Mouse (Mus musculus) limb, embryonic 12.5 days (tissue): ENCODE data around the gene Zfp101. TPM values are rescaled to one million over a fixed set of nuclear protein-coding genes. Genes with fewer than 3 reads are reported as not detected.
A peak's percentile ranks its signal among the peaks of the same experiment; 100 is the strongest.

Experiments
- ATAC-seq: fragments of 200-750 bp; cut with Nextera tagmentation; 2 replicates; pipeline ENCODE4 v1.8.0; 2017; ENCODE audit warnings: low read depth, moderate TSS enrichment; ENCODE audit not compliant: insufficient number of reproducible peaks, insufficient read depth, low FRiP score, low TSS enrichment
- H3K27ac ChIP-seq: fragments of 300-500 bp; sonication (generic); 2 replicates; pipeline ENCODE4 v1.5.1; 2016; ENCODE audit warnings: mild to moderate bottlenecking, moderate library complexity
- H3K27me3 ChIP-seq: fragments of 300-500 bp; sonication (generic); 2 replicates; pipeline ENCODE4 v1.6.1; 2016; ENCODE audit warnings: mild to moderate bottlenecking, moderate library complexity
- H3K36me3 ChIP-seq: fragments of 300-500 bp; sonication (generic); 2 replicates; pipeline ENCODE4 v1.6.1; 2016; ENCODE audit warnings: mild to moderate bottlenecking, moderate library complexity
- H3K4me1 ChIP-seq: fragments of 300-500 bp; sonication (generic); replicated peaks from 2 replicates; pipeline ENCODE4 v1.6.1; 2016
- H3K4me2 ChIP-seq: fragments of 300-500 bp; sonication (generic); 2 replicates; pipeline ENCODE4 v1.6.1; 2016; ENCODE audit warnings: mild to moderate bottlenecking, moderate library complexity
- H3K4me3 ChIP-seq: fragments of 300-500 bp; sonication (generic); replicated peaks from 2 replicates; pipeline ENCODE4 v1.5.1; 2016; ENCODE audit warnings: mild to moderate bottlenecking
- H3K9ac ChIP-seq: fragments of 300-500 bp; sonication (generic); replicated peaks from 2 replicates; pipeline ENCODE4 v1.6.1; 2016; ENCODE audit warnings: mild to moderate bottlenecking, moderate library complexity
- H3K9me3 ChIP-seq: fragments of 300-500 bp; sonication (generic); 2 replicates; pipeline ENCODE4 v1.6.1; 2016; ENCODE audit warnings: mild to moderate bottlenecking, moderate library complexity
- WGBS: fragments of 180-500 bp; shearing (Covaris S2); methylation state at CpG from one replicate; pipeline ENCODE4 v1.1.7; 2016; 5-methylcytosine and 5-hydroxymethylcytosine counted together
- polyA plus RNA-seq: library from polyadenylated mRNA; unstranded; fragments of >200 nt; fragmentation: Nextera tagmentation; extraction: Ambion mirVana; gene quantifications from 2 replicates; pipeline ENCODE4 v1.2.1, GENCODE M21; 2016

The Zfp101 gene
- polyA plus RNA-seq: 23.6 and 27.0 TPM in 2 replicates

DNA sequence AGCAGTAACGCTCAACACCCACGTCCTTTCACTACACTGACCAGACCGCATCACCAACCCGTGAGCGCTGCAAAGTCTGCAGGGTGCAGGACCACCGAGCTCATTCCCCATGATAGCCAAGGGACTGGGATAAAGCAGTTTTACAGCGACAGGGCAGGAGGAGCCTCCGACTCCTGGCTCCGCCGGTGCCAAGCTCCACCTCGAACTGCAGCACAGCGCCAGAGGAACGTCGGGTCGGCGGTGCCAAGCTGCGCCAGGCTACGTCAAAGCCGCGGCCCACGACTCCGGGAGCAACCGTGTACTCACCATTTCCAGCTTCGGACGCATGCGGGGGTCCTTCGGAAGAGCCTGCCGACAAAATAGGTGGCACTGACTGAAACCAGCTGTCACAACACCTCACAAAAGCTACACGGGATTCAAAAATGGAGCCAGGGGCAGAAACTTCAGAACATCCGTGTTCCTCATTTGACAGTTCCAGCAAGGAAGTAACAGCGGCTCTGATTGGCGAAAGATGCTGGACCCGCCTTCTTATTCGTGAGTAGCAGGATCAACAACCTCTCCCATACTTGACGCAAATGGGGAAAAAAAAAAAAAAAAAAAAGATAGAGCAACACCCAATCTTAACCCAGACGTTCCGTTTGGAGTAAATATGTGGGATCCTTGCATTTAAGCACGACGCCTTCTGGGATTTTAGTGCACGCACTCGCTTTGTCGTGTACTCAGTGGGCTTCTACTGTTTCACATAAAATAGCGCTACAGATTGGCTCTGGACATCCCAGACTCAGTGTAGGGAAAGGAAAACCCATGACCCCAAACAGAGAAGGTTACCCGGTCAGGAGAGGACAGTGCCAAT is at the start of gene Zfp101:
TSS of gene Zfp101 (minus strand) at position 460 of the 853 bp plus-strand sequence.
- H3K27ac ChIP-seq: peak within 1 kb of the TSS; percentile 69
- peaks cover 7% of the 10 kb centered on the region; the same call in 1 of the 2 replicates for H3K4me1 ChIP-seq
- peak within 1 kb of the TSS; percentile 89 for H3K4me3 ChIP-seq
- H3K9ac ChIP-seq: peak within 1 kb of the TSS; percentile 74
- H3K4me2 ChIP-seq: peak within 1 kb of the TSS; percentile 58
- ATAC-seq: peak; percentile 96
- under 1% methylated on average over 44 of the region's 44 CpGs for WGBS
- no peaks in the 10 kb centered on the region for H3K36me3 ChIP-seq
- peaks cover 3% of the 10 kb centered on the region; the same call in 1 of the 2 replicates for H3K9me3 ChIP-seq
- no peaks in the 10 kb centered on the region for H3K27me3 ChIP-seq

DNA sequence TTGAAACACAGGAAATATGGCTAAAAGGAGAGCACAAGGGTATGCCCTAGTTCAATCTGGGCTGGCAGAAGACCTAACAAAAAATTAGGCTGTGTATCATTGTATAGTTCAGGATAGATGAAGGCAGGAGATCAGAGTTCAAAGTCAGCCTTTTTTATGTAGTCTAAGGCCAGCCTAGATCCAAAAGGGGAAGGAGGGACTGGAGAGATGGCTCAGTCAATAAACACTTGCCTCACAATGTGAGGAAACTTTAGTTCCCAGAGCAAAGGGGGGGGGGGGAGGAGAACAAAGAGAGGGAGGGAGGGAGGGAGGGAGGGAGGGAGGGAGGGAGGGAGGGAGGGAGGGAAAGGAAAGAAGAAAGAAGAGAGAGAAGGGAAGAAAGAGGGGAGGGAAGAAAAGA is 46.7 kb upstream of the Zfp101 start:
- no peak overlapping the region for H3K27ac ChIP-seq
- ATAC-seq: no peak
- H3K36me3 ChIP-seq: no peaks in the 10 kb centered on the region
- H3K9ac ChIP-seq: no peak overlapping the region
- H3K4me1 ChIP-seq: no peaks in the 10 kb centered on the region
- no peak overlapping the region for H3K4me2 ChIP-seq
- no peak overlapping the region for H3K4me3 ChIP-seq
- H3K9me3 ChIP-seq: no peaks in the 10 kb centered on the region
- peaks cover 3% of the 10 kb centered on the region; the same call in 1 of the 2 replicates for H3K27me3 ChIP-seq

DNA sequence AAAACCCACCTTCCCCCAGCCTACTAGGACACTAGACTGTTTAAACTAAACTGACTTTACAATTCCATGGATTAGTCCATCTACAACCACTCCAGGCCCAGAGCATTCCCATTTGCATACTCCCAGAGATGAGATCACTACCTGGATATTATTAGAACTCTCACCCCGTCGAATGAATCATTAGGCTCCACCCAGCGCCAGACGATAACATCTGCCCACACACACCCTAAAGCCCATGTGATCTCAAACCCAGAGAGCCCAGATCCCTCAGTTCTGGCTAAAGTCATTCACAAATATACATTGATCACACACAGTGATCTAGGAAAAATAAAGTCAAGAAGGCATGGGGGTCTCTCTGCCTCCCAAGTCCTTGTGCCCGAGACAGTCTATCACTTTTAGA is 45.5 kb upstream of the Zfp101 start:
- Histone ChIP-seq H3K4me1 (no peaks in the 10 kb centered on the region), H3K9ac (no peak overlapping the region), H3K27ac (no peak overlapping the region), H3K9me3 (no peaks in the 10 kb centered on the region), H3K27me3 (peaks cover 3% of the 10 kb centered on the region; the same call in 1 of the 2 replicates), H3K4me2 (no peak overlapping the region), H3K36me3 (no peaks in the 10 kb centered on the region), H3K4me3 (no peak overlapping the region)
- no peak for ATAC-seq
- 80% methylated on average over 5 of the region's 5 CpGs for WGBS

GRCm38 (mm10) chr17:33439148-33439547 is 44.7 kb upstream of the Zfp101 start:
- Histone ChIP-seq H3K27me3 (no peaks in the 10 kb centered on the region), H3K36me3 (no peaks in the 10 kb centered on the region), H3K4me1 (no peaks in the 10 kb centered on the region), H3K4me2 (no peak overlapping the region), H3K9me3 (no peaks in the 10 kb centered on the region), H3K27ac (no peak overlapping the region), H3K4me3 (no peak overlapping the region), H3K9ac (no peak overlapping the region)
- no peak for ATAC-seq
- 67% methylated on average over 1 of the region's 1 CpGs for WGBS

DNA sequence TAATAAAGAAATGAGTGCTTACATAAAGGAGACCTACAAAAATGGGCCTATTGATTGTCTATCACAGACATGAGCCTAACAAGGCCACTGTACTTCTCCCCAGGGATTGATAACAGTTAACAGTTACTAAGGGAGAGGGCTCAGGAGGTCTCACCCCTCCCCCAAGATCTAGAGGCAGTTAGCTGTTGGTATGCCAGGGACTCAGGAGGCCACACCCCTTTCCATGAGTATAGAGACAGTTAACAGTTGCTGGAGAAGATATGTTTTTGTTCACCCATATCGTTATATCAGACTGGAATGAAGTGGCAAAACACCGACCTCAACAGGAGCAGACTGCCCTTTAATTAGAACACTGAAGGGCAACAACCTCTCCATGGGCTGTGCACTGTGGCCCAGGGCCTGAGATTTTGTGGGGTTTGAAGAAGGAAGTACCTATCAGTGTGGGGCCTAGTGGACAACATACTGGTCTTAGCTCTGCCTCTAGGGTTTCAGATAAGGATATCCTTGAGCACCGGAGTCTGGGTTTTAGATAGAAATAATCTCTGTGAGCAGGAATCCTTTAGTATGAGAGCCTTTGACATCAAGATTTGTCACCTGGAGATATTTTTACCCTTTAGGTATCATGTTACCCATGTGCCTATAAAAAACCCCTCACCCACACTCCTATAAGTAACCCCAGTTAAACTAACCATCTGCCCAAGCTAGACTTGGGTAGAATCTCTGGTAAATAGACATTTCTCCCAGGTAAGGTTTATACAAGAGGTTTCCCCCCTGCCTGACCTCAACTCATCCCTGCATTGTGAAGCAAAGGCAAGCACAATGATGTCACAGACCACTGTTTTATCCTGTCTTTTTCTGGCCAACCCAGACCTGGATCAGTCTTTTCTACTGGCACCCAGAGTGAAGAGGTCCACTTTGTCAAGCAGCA is 37.8 kb upstream of the Zfp101 start, which contains the start of gene Actl9:
TSS of gene Actl9 (plus strand) at position 878 of the 928 bp plus-strand sequence.
- no peaks in the 10 kb centered on the region for H3K36me3 ChIP-seq

GRCm38 (mm10) chr17:33392271-33392670 is 2.2 kb downstream of the Zfp101 start:
- Histone ChIP-seq H3K27me3 (no peaks in the 10 kb centered on the region), H3K9ac (no peak overlapping the region), H3K4me1 (peaks cover 7% of the 10 kb centered on the region; the same call in 1 of the 2 replicates), H3K36me3 (no peaks in the 10 kb centered on the region), H3K9me3 (peaks cover 3% of the 10 kb centered on the region; the same call in 1 of the 2 replicates), H3K27ac (no peak overlapping the region), H3K4me2 (no peak overlapping the region), H3K4me3 (no peak overlapping the region)
- 94% methylated on average over 5 of the region's 5 CpGs for WGBS
- ATAC-seq: no peak

More for the DNA sequence above, 37.8 kb upstream of the Zfp101 start, which contains the start of gene Actl9:
- no peak for ATAC-seq
- Histone ChIP-seq H3K9me3 (no peaks in the 10 kb centered on the region), H3K27ac (no peak within 1 kb of the TSS), H3K27me3 (no peaks in the 10 kb centered on the region), H3K4me1 (no peaks in the 10 kb centered on the region), H3K4me3 (no peak within 1 kb of the TSS), H3K9ac (no peak within 1 kb of the TSS), H3K4me2 (no peak within 1 kb of the TSS)
- WGBS: 78% methylated on average over 3 of the region's 3 CpGs

DNA sequence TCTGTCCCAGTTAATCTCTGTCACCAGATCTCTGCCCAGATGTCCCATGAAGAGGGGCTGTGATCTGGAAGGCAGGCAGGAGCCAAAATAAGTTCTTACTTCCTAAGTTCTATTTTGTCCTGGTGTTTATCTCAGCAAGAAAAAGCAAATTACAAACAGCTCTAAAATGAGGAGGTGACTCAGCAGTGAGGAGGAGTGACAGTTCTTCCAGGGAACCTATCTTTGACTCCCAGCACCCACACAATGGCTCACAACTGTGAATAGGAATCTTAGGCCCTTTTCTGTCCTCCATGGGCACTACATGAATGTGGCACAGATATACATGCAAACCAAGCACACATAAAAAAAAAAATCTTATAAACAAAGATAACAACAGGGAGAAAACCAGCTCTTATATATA is 8.7 kb downstream of the Zfp101 start:
- Histone ChIP-seq H3K4me2 (no peak overlapping the region), H3K27ac (no peak overlapping the region), H3K9me3 (no peaks in the 10 kb centered on the region), H3K4me3 (no peak overlapping the region), H3K9ac (no peak overlapping the region), H3K27me3 (no peaks in the 10 kb centered on the region), H3K36me3 (peaks cover 50% of the 10 kb centered on the region), H3K4me1 (no peaks in the 10 kb centered on the region)
- no peak for ATAC-seq

DNA sequence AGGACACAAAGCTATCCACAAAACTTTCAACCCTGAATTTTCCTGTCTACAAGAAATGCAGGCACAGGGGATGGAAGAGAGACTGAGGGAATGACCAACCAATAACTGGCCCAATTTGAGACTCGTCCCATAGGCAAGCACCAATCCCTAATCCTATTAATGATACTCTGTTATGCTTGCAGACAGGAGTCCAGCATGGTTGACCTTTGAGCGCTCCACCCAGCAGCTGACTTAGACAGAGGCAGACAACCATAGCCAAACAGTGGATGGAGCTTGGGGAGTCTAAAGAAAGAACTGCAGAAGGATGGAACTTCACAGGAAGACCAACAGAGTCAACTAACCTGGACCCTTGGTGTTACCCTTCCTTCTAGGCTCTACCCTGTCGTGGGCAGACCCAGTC is 21.6 kb downstream of the Zfp101 start:
- H3K4me3 ChIP-seq: no peak overlapping the region
- H3K36me3 ChIP-seq: peaks cover 6% of the 10 kb centered on the region; the same call in 1 of the 2 replicates
- H3K27me3 ChIP-seq: no peaks in the 10 kb centered on the region
- no peaks in the 10 kb centered on the region for H3K9me3 ChIP-seq
- ATAC-seq: no peak
- H3K9ac ChIP-seq: no peak overlapping the region
- H3K4me2 ChIP-seq: no peak overlapping the region
- H3K27ac ChIP-seq: no peak overlapping the region
- no peaks in the 10 kb centered on the region for H3K4me1 ChIP-seq
- WGBS: 90% methylated on average over 3 of the region's 3 CpGs

- H3K9me3 ChIP-seq: 0 out of 2 replicates have a peak, but pooled peaks cover 5% of the 10 kb centered on the region
- H3K4me2 ChIP-seq: peak within 1 kb of the TSS; percentile 73
- H3K4me1 ChIP-seq: peaks cover 2% of the 10 kb centered on the region; the same call in 1 of the 2 replicates
- peak within 1 kb of the TSS; percentile 82 for H3K27ac ChIP-seq
- WGBS: 4% methylated on average over 47 of the region's 47 CpGs
- H3K27me3 ChIP-seq: no peaks in the 10 kb centered on the region
- peak within 1 kb of the TSS; percentile 91 for H3K4me3 ChIP-seq
- H3K36me3 ChIP-seq: no peaks in the 10 kb centered on the region
- H3K9ac ChIP-seq: peak within 1 kb of the TSS; percentile 90
- peak; percentile 100 for ATAC-seq
These were observed 35.7 kb downstream of the Zfp101 start, which contains the start of gene Zfp81 for GRCm38 (mm10) chr17:33358411-33359384. Gene Zfp81, minus strand, starts transcription at chr17:33358878.

DNA sequence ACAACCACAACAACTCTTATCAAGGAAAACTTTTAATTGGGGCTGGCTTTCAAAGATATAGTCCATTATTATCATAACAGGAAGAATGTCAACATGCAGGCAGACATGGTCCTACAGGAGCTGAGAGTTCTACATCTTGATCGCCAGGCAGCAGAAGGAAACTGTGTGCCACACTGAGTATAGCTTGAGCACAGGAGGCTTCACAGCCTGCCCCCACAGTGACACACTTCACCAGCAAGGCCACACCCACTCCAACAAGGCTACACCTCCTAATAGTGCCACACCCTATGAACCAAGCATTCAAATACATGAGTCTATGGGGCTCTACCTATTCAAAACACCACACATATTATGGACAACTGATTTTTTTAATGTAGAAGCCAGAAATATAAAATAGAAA is 41.5 kb downstream of the Zfp101 start:
- no peak overlapping the region for H3K4me3 ChIP-seq
- peaks cover 41% of the 10 kb centered on the region for H3K9me3 ChIP-seq
- H3K9ac ChIP-seq: no peak overlapping the region
- no peaks in the 10 kb centered on the region for H3K36me3 ChIP-seq
- H3K27ac ChIP-seq: no peak overlapping the region
- 93% methylated on average over 1 of the region's 1 CpGs for WGBS
- no peak overlapping the region for H3K4me2 ChIP-seq
- no peaks in the 10 kb centered on the region for H3K27me3 ChIP-seq
- peaks cover 2% of the 10 kb centered on the region; the same call in 1 of the 2 replicates for H3K4me1 ChIP-seq
- ATAC-seq: no peak
